Mouse (Mus musculus): ENCODE measurements at regions not wholly inside any gene's neighbourhood (a gene's known extent, or its start where the extent isn't known, plus 50 kb on each side); places are given as distances from the start of the nearest gene placed in this dataset.

DNA sequence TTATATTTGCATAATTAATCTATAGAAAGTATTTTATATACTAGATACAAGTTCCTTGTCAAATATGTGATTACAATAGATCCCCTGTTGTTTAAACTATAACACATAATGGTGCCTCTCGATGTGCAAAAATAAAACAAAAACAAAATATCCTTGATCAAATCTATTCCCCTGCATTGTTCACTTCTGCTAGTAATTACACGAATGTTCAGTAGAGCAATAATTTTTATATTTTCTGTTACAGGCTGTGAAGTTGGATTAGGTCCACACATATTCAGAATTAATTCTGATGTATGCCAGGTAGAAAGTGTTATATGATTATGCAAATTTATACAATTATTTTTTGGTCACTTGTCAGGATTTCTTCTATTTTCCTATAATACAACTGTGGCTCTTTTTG lies 415.9 kb downstream of the Slc22a22 start:
- no peak for DNase-seq (ENCODE audit: low read depth, low spot score)
- H3K27ac ChIP-seq (ENCODE audit: insufficient read depth, low read depth, low read length, poor library complexity, severe bottlenecking): no peak overlapping the region
- no peak overlapping the region for H3K4me3 ChIP-seq (ENCODE audit: insufficient read depth in 1 of 2, low read depth in 1 of 2, low read length in 2 of 2, poor library complexity in 1 of 2, severe bottlenecking in 1 of 2)
- H3K4me1 ChIP-seq (ENCODE audit: control insufficient read depth in 2 of 2, insufficient read depth in 2 of 2, low read length in 2 of 2, poor library complexity in 1 of 2): no peaks in the 10 kb centered on the region
- H3K9me3 ChIP-seq (ENCODE audit: control insufficient read depth, insufficient read depth, low read depth, low read length): no peaks in the 10 kb centered on the region
- no peaks in the 10 kb centered on the region for H3K36me3 ChIP-seq (ENCODE audit: control insufficient read depth, insufficient read depth, low read length, poor library complexity, severe bottlenecking)
- H3K9ac ChIP-seq (ENCODE audit: insufficient read depth, low read depth, low read length, poor library complexity, severe bottlenecking): no peak overlapping the region
- TF ChIP-seq MAFK (IDR thresholded peaks at IDR 0.05; ENCODE audit: insufficient read depth, low read depth, low read length): no peak
- no peak for TF ChIP-seq ZNF384 (IDR thresholded peaks at IDR 0.05; ENCODE audit: low read depth, low read length)
- TF ChIP-seq CHD2 (IDR thresholded peaks at IDR 0.05; ENCODE audit: low read depth, low read length): no peak
- TF ChIP-seq ZC3H11A (IDR thresholded peaks at IDR 0.05; ENCODE audit: borderline replicate concordance, low read depth, low read length): no peak
- no peak for TF ChIP-seq HCFC1 (IDR thresholded peaks at IDR 0.05; ENCODE audit: borderline replicate concordance, insufficient read depth, low read length)
- in situ Hi-C loops (cut with MboI; ENCODE audit: low sequenced_read_pairs in 2 of 2, unreplicated experiment in 2 of 2): no loop called here

- H3K4me1 ChIP-seq (ENCODE audit: control insufficient read depth in 2 of 2, insufficient read depth in 2 of 2, low read length in 2 of 2, poor library complexity in 1 of 2): no peaks in the 10 kb centered on the region
- no peaks in the 10 kb centered on the region for H3K36me3 ChIP-seq (ENCODE audit: control insufficient read depth, insufficient read depth, low read length, poor library complexity, severe bottlenecking)
- H3K27ac ChIP-seq (ENCODE audit: insufficient read depth, low read depth, low read length, poor library complexity, severe bottlenecking): no peak overlapping the region
- H3K9me3 ChIP-seq (ENCODE audit: control insufficient read depth, insufficient read depth, low read depth, low read length): no peaks in the 10 kb centered on the region
- H3K4me3 ChIP-seq (ENCODE audit: insufficient read depth in 1 of 2, low read depth in 1 of 2, low read length in 2 of 2, poor library complexity in 1 of 2, severe bottlenecking in 1 of 2): no peak overlapping the region
- H3K9ac ChIP-seq (ENCODE audit: insufficient read depth, low read depth, low read length, poor library complexity, severe bottlenecking): no peak overlapping the region
- no peak for DNase-seq (ENCODE audit: low read depth, low spot score)
- TF ChIP-seq ZNF384 (IDR thresholded peaks at IDR 0.05; ENCODE audit: low read depth, low read length) (no peak), MAFK (IDR thresholded peaks at IDR 0.05; ENCODE audit: insufficient read depth, low read depth, low read length) (no peak), HCFC1 (IDR thresholded peaks at IDR 0.05; ENCODE audit: borderline replicate concordance, insufficient read depth, low read length) (no peak), ZC3H11A (IDR thresholded peaks at IDR 0.05; ENCODE audit: borderline replicate concordance, low read depth, low read length) (no peak), CHD2 (IDR thresholded peaks at IDR 0.05; ENCODE audit: low read depth, low read length) (no peak)
- in situ Hi-C loops (cut with MboI; ENCODE audit: low sequenced_read_pairs in 2 of 2, unreplicated experiment in 2 of 2): no loop called here
Observed at GRCm38 (mm10) chr15:57059550-57060195, 417.8 kb downstream of the Slc22a22 start.

- Histone ChIP-seq H3K27ac (ENCODE audit: insufficient read depth, low read depth, low read length, poor library complexity, severe bottlenecking) (no peak overlapping the region), H3K9ac (ENCODE audit: insufficient read depth, low read depth, low read length, poor library complexity, severe bottlenecking) (no peak overlapping the region), H3K9me3 (ENCODE audit: control insufficient read depth, insufficient read depth, low read depth, low read length) (no peaks in the 10 kb centered on the region), H3K4me3 (ENCODE audit: insufficient read depth in 1 of 2, low read depth in 1 of 2, low read length in 2 of 2, poor library complexity in 1 of 2, severe bottlenecking in 1 of 2) (no peak overlapping the region), H3K4me1 (ENCODE audit: control insufficient read depth in 2 of 2, insufficient read depth in 2 of 2, low read length in 2 of 2, poor library complexity in 1 of 2) (no peaks in the 10 kb centered on the region), H3K36me3 (ENCODE audit: control insufficient read depth, insufficient read depth, low read length, poor library complexity, severe bottlenecking) (no peaks in the 10 kb centered on the region)
- in situ Hi-C loops (cut with MboI; ENCODE audit: low sequenced_read_pairs in 2 of 2, unreplicated experiment in 2 of 2): no loop called here
- TF ChIP-seq CHD2 (IDR thresholded peaks at IDR 0.05; ENCODE audit: low read depth, low read length) (no peak), ZC3H11A (IDR thresholded peaks at IDR 0.05; ENCODE audit: borderline replicate concordance, low read depth, low read length) (no peak), ZNF384 (IDR thresholded peaks at IDR 0.05; ENCODE audit: low read depth, low read length) (no peak), HCFC1 (IDR thresholded peaks at IDR 0.05; ENCODE audit: borderline replicate concordance, insufficient read depth, low read length) (no peak), MAFK (IDR thresholded peaks at IDR 0.05; ENCODE audit: insufficient read depth, low read depth, low read length) (no peak)
- DNase-seq (ENCODE audit: low read depth, low spot score): no peak
Observed at GRCm38 (mm10) chr15:57052287-57052686, 425.1 kb downstream of the Slc22a22 start.

- no peak overlapping the region for H3K4me3 ChIP-seq (ENCODE audit: insufficient read depth in 1 of 2, low read depth in 1 of 2, low read length in 2 of 2, poor library complexity in 1 of 2, severe bottlenecking in 1 of 2)
- no peaks in the 10 kb centered on the region for H3K4me1 ChIP-seq (ENCODE audit: control insufficient read depth in 2 of 2, insufficient read depth in 2 of 2, low read length in 2 of 2, poor library complexity in 1 of 2)
- no peak for DNase-seq (ENCODE audit: low read depth, low spot score)
- H3K9me3 ChIP-seq (ENCODE audit: control insufficient read depth, insufficient read depth, low read depth, low read length): no peaks in the 10 kb centered on the region
- H3K36me3 ChIP-seq (ENCODE audit: control insufficient read depth, insufficient read depth, low read length, poor library complexity, severe bottlenecking): no peaks in the 10 kb centered on the region
- H3K9ac ChIP-seq (ENCODE audit: insufficient read depth, low read depth, low read length, poor library complexity, severe bottlenecking): no peak overlapping the region
- no peak for TF ChIP-seq ZNF384 (IDR thresholded peaks at IDR 0.05; ENCODE audit: low read depth, low read length)
- no peak for TF ChIP-seq MAFK (IDR thresholded peaks at IDR 0.05; ENCODE audit: insufficient read depth, low read depth, low read length)
- no peak for TF ChIP-seq CHD2 (IDR thresholded peaks at IDR 0.05; ENCODE audit: low read depth, low read length)
- no peak for TF ChIP-seq ZC3H11A (IDR thresholded peaks at IDR 0.05; ENCODE audit: borderline replicate concordance, low read depth, low read length)
- no peak for TF ChIP-seq HCFC1 (IDR thresholded peaks at IDR 0.05; ENCODE audit: borderline replicate concordance, insufficient read depth, low read length)
- no peak overlapping the region for H3K27ac ChIP-seq (ENCODE audit: insufficient read depth, low read depth, low read length, poor library complexity, severe bottlenecking)
- in situ Hi-C loops (cut with MboI; ENCODE audit: low sequenced_read_pairs in 2 of 2, unreplicated experiment in 2 of 2): no loop called here
Observed at GRCm38 (mm10) chr15:57036806-57037566, 440.4 kb downstream of the Slc22a22 start.
